Mouse (Mus musculus): ENCODE results near the gene Efcab5.
"Not testable (repeated sequence)": the region's sequence is repeated elsewhere in the genome, so short reads cannot be mapped to it uniquely, and the experiment has no call there.

The Efcab5 gene

GRCm38 (mm10) chr11:77179771-77180170, 9.0 kb downstream of the Efcab5 start:
- DNase-seq (ENCODE audit: low spot score in 2 of 2), result no peak

DNA sequence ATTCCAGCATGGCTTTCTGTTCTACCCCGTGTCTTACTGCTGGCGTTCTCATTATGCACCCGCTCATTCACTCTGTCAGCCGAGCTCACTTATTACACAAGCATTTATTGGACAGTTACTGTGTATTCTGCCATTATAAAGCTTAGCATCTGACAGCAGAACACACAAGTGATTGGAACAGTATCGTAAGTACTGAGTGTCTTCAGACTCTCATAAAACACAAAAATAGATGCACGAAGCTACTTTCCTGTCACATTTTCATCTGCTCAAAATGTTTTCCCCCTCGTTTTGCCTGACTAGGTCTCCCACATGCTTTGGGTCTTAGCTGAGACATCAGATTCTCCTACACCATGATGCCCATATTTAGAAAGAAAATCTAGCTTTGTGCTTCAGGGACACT, 14.2 kb downstream of the Efcab5 start:
- DNase-seq (ENCODE audit: low spot score in 2 of 2), result peak in 1 of 2 experiments; percentile 11

DNA sequence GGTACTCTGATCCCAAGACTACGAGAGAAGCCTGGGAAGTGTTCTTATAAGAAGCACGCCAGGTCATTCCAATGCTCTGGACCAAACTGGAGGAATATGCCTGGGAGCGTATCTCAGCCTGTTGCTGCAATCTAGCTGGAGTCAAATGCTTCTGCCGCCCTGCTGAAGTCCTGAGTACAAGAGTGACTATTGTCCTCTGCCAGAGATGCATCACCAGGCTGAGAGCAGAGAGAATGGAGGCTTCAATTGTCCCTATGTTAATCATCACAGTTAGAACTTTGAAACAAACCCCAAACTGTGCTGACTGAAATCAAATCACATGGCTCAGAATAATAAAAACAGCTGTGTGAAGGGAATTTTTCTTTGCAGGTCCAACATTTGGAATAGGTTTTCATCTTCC, 15.0 kb downstream of the Efcab5 start:
- no peak for DNase-seq (ENCODE audit: low spot score in 2 of 2)

GRCm38 (mm10) chr11:77160744-77161143, 28.0 kb downstream of the Efcab5 start:
- DNase-seq (ENCODE audit: low spot score in 2 of 2), result no peak

- DNase-seq (ENCODE audit: low spot score in 2 of 2), result no peak
Measured at GRCm38 (mm10) chr11:77160341-77160740, 28.4 kb downstream of the Efcab5 start.

- DNase-seq (ENCODE audit: low spot score in 2 of 2), result no peak
Measured at GRCm38 (mm10) chr11:77154214-77154613, 34.6 kb downstream of the Efcab5 start.

DNA sequence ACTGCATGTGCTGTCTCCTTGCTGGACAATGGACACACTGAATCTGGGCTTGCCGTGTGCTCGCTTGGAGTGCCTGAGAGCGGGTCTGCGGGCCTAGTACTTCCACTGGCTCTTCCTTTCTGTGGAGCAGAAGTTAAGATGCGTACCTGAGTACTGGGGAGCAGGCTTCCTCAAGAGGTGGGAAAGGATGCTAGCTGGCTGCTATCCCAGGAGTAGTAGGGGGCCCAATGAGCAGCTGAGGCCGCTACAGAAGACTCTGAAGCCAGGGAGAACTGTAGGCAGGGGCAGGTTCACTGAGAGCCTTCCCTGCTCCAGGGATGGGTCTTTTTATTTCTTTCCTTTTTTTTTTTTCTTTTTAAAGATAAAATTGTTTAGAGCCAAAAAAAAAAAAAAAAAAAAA, 38.0 kb downstream of the Efcab5 start:
- no peak for DNase-seq (ENCODE audit: low spot score in 2 of 2)

DNA sequence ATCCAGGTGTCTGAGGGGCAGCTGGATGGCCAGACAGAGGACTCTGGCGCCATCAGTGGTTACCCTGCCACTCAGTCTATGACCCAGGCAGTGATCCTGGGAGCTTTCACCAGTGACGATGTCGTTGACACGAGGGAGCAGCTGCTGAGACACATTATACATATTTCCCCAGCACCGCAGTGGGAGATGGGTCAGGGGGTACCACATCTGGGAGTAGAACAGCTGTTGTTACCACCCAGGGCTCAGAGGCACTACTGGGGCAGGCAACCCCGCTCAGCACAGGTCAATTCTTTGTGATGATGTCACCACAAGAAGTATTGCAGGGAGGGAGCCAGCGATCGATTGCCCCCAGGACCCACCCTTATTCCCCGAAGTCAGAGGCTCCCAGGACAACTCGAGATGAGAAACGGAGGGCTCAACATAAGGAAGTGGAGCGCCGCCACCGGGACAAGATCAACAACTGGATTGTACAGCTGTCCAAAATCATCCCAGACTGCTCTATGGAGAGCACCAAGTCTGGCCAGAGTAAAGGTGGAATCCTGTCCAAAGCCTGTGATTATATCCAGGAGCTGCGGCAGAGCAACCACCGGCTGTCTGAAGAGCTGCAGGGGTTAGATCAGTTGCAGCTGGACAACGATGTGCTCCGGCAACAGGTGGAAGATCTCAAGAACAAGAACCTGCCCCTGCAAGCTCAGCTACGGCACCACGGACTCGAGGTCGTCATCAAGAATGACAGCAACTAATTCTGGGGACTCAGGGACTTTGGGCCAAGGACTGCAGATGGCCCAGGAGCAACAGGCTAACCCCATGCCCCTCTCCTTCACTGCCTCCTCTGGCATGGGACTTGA, 38.8 kb downstream of the Efcab5 start:
- DNase-seq (ENCODE audit: low spot score in 2 of 2), result not testable (repeated sequence)

GRCm38 (mm10) chr11:77148774-77149173, 40.0 kb downstream of the Efcab5 start:
- DNase-seq (ENCODE audit: low spot score in 2 of 2), result no peak

DNA sequence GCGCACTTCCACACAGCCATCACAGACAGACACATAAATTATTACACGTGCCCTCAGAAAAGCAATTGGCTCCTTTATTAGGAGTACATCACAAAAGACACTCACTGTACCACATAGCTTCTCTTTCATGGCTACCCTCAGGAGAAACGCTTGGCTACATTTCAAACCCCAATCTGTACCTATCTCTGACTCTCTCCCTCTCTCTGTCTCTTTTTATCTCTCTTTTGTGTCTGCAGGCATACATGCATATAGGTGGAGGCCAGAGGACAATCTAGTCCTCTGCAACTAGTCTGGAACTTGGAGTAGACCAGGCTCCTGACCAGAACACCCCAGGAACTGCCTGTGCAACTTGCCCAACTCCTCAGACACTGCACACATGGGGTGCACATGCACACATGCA, 41.0 kb downstream of the Efcab5 start:
- no peak for DNase-seq (ENCODE audit: low spot score in 2 of 2)

DNA sequence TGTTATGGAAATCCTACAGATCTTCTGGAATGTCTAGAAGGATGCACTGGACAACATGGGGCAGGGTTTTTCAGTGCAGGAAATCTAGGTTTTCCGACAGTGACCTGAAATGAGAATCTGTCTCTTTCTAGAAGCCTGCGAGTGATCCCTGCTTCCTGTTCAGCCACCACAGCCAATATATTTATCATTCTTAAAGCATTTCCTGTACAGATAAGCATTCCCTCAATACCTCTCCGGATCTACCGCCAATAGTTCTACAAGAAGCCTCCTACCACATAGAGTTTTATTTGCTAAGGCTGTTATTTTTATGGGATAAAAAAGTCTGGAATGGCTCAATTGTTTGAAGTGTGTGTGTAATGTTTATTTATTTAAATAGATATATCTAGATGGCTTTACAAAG, 43.3 kb downstream of the Efcab5 start:
- DNase-seq (ENCODE audit: low spot score in 2 of 2), result no peak

- DNase-seq (ENCODE audit: low spot score in 2 of 2), result no peak
Measured at GRCm38 (mm10) chr11:77141938-77142337, 46.8 kb downstream of the Efcab5 start.

DNA sequence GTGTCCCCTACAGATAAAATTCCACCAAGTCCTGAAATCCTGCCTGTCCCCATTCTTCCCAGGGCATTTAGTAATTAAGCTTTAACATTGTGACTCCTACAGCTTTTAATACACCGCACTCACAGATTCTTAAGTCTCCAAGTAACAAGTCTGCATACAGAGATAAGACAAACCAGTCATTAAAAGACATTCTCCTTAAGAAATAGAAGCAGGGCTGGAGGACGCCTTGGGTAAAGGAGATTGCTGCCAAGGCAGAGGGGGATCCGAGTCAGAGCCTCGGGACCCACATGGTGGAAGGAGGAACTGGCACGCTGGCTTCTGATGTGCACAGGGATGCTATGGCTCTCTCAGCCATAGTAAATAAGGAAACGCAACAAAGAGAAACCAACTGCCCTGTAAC, 48.8 kb downstream of the Efcab5 start:
- DNase-seq (ENCODE audit: low spot score in 2 of 2), result no peak

- no peak for DNase-seq (ENCODE audit: low spot score in 2 of 2)
Measured at GRCm38 (mm10) chr11:77133450-77133849, 55.3 kb downstream of the Efcab5 start.

GRCm38 (mm10) chr11:77132580-77132979, 56.2 kb downstream of the Efcab5 start:
- no peak for DNase-seq (ENCODE audit: low spot score in 2 of 2)

GRCm38 (mm10) chr11:77128562-77128961, 60.2 kb downstream of the Efcab5 start:
- no peak for DNase-seq (ENCODE audit: low spot score in 2 of 2)

DNA sequence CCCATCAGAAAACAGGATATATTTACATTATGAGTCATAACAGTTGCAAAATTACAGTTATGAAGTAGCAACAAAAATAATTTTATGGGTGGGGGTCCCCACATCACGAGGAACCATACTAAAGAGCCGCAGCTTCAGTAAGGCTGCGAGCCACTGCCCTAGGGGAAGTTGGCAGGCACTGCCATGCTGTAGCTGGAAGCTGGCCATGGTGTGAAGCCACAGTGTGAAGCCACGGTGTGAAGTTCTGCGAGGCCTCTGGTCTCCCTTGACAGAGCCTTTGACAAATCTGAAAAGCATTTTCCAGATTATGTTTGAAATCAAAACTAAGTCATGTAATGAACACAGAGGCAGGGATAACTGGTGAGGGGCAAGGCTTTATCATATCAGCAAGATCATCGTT, 77.6 kb downstream of the Efcab5 start:
- no peak for DNase-seq (ENCODE audit: low spot score in 2 of 2)

DNA sequence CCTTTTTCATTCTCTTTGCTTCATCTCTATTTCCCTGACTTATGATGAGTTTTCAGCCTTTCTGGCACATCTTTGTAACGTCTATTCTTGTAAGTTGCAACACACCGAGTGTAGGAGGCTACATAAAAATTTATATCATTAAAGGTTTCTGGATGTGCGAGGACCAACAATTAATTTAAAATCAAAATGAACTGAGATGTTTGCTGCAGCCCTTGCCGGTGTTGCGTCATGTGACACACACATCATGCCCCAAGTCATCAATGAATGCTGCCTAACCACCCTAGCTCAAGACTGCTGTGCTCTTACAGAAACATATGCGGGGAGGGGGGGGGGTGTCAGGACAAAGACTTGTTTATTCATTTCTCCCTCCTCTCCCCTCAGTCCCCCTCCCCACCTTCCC, 80.3 kb downstream of the Efcab5 start:
- DNase-seq (ENCODE audit: low spot score in 2 of 2), result no peak

DNA sequence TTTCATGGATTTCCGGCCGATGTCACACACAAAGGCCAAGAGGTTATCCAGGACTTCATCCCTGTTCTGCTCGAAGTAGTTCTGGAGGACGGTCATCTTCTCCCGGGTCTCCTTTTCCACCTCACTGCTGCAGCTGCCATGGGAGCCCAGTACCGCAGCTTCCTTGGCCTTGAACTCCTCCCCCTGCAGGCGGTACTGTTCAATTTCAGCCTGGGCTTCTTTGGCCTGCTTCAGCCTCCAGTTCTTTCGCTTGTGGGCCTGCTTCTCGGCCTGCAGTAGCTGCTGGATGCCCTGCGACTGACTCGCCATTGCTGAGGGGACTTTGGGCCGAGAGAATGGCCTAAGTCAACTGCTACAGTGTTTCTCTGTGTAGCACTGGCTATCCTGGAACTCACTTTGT, 80.9 kb downstream of the Efcab5 start:
- not testable (repeated sequence) for DNase-seq (ENCODE audit: low spot score in 2 of 2)

DNA sequence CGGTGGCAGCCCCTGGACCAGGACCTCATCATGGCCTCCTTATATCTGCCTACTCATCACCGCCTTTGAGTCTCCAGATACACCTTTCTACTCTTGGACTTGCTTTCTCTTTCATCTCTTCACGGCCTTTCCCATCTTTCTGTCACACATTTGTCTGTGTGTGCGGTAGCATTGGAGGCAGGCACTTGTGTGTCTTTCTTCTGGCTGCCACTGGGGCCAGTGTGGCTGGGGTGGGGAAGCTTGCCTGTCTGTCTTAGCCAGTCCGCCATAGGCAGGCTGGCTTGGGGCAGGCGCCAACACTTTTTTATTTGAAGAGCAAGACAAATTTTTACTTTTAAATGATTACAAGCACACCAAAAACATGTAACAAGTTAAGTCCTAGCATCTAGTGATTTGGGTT, 81.8 kb downstream of the Efcab5 start:
- DNase-seq (ENCODE audit: low spot score in 2 of 2), result no peak

- DNase-seq (ENCODE audit: low spot score in 2 of 2), result peak in 1 of 2 experiments; percentile 61
Measured at GRCm38 (mm10) chr11:77100137-77100937, 88.4 kb downstream of the Efcab5 start.

GRCm38 (mm10) chr11:77098332-77098972, 90.3 kb downstream of the Efcab5 start:
- no peak for DNase-seq (ENCODE audit: low spot score in 2 of 2)
